Comparison of ENCODE assay signal across 15 mouse cellular contexts in genomic region chr5:52871986-52872385, GRCm38 (mm10). TPM values are rescaled to one million over a fixed set of nuclear protein-coding genes. Genes with fewer than 3 reads are reported as not detected.
A peak's percentile ranks its signal among the peaks of the same experiment; 100 is the strongest.
DNase-seq lines count a peak whose midpoint lies in the region; ATAC-seq lines count a peak whose summit lies in the region.
"Had no signal": no experiment of that assay in that cellular context is flagged by ENCODE, and none has a peak within 500 bp of the region (broad histone marks: within the 10 kb centered on the region; RNA-seq: fewer than 3 reads in every experiment).

No protein-coding gene starts in this region.

- peak; percentile 38 for DNase-seq in testis, postnatal 10 days (ENCODE audit: low spot score)
- no peak for DNase-seq in testis, postnatal 14 days (ENCODE audit: low spot score)
- peak; percentile 15 for DNase-seq in thymus, postnatal 0 days (ENCODE audit: low spot score)
- peak; percentile 43 to 61 for DNase-seq in thymus, postnatal 36 days
- DNase-seq in gastrocnemius, postnatal 14 days = no peak
- DNase-seq: adrenal gland, adult 8-10 months; adrenal gland, postnatal 36 days; cerebellum, adult 11 months; cerebellum, adult 9-10 months; cerebellum, postnatal 25 days; heart, adult 2 months; heart, postnatal 14 days had no signal

- intact Hi-C loops in gastrocnemius, postnatal 14 days (cut with DNase I; ENCODE audit: low total_unique reads) = no loop called here

- ATAC-seq in cerebellum, adult (ENCODE audit: insufficient number of reproducible peaks, low FRiP score, low TSS enrichment) = no peak
- ATAC-seq: forebrain, embryonic 15.5 days; hindbrain, embryonic 16.5 days had no signal

RNA-seq across cellular contexts. Expression of gene Anapc4, which starts 38.2 kb away (rescaled TPM):
- polyA plus RNA-seq in thymus, postnatal 0 days (2015; fragmentation: Nextera tagmentation; extraction: Ambion mirVana) = 62.5 and 64.7 TPM in 2 replicates
- 10 to 100 TPM; 35.2 to 37.7 TPM for total RNA-seq in gastrocnemius, postnatal 14 days (2021)

Comparison
In these comparisons a context has a peak if more than half of its experiments do, and no peak if none do; other contexts are left out.
1. DNase-seq: peak in testis, postnatal 10 days (single experiment), thymus, postnatal 0 days (single experiment) and thymus, postnatal 36 days (2 of 2); none in testis, postnatal 14 days (single experiment) and gastrocnemius, postnatal 14 days (single experiment).